Mouse (Mus musculus) hindbrain, postnatal 0 days (tissue): ENCODE measurements at regions not wholly inside any gene's neighbourhood (a gene's known extent, or its start where the extent isn't known, plus 50 kb on each side); places are given as distances from the start of the nearest gene placed in this dataset.
"Not testable (repeated sequence)": the region's sequence is repeated elsewhere in the genome, so short reads cannot be mapped to it uniquely, and the experiment has no call there.

ENCODE experiments used
- ATAC-seq: fragments of 200-750 bp; cut with Nextera tagmentation; 2 replicates; pipeline ENCODE4 v1.8.0; 2017; ENCODE audit warnings: mild to moderate bottlenecking, moderate TSS enrichment, moderate library complexity
- DNase-seq: peaks from one replicate; pipeline ENCODE4 v3.0.0-alpha.2; 2015; ENCODE audit warnings: low spot score
- H3K27ac ChIP-seq: fragments of 300-500 bp; sonication (generic); 2 replicates; pipeline ENCODE4 v1.5.1; 2014; ENCODE audit warnings: mild to moderate bottlenecking
- H3K27me3 ChIP-seq: fragments of 300-500 bp; sonication (generic); 2 replicates; pipeline ENCODE4 v1.6.1; 2014; ENCODE audit warnings: low read length, mixed read lengths; ENCODE audit not compliant: insufficient read depth
- H3K36me3 ChIP-seq: fragments of 300-500 bp; sonication (generic); 2 replicates; pipeline ENCODE4 v1.6.1; 2014; ENCODE audit warnings: low read length, mixed read lengths; ENCODE audit not compliant: insufficient read depth
- H3K4me1 ChIP-seq: fragments of 300-500 bp; sonication (generic); 2 replicates; pipeline ENCODE4 v1.6.1; 2014; ENCODE audit warnings: antibody characterized with exemption, low read length, mixed read lengths; ENCODE audit not compliant: insufficient read depth
- H3K4me2 ChIP-seq: fragments of 300-500 bp; sonication (generic); 2 replicates; pipeline ENCODE4 v1.6.1; 2014; ENCODE audit warnings: low read depth, mild to moderate bottlenecking, low read length, moderate library complexity, mixed read lengths
- H3K4me3 ChIP-seq: fragments of 300-500 bp; sonication (generic); 2 replicates; pipeline ENCODE4 v1.5.1; 2014; ENCODE audit warnings: low read length
- H3K9ac ChIP-seq: fragments of 300-500 bp; sonication (generic); replicated peaks from 2 replicates; pipeline ENCODE4 v1.6.1; 2014; ENCODE audit warnings: mild to moderate bottlenecking, low read length, moderate library complexity, mixed read lengths
- H3K9me3 ChIP-seq: fragments of 300-500 bp; sonication (generic); 2 replicates; pipeline ENCODE4 v1.6.1; 2016; ENCODE audit warnings: low read length, mixed read lengths
- CTCF ChIP-seq: IDR thresholded peaks from 2 replicates; pipeline ENCODE4 v1.5.1; 2016; ENCODE audit warnings: antibody characterized with exemption, control low read depth, low read depth
- WGBS: fragments of 180-500 bp; shearing (Covaris S2); extraction: QIAGEN DNeasy Blood & Tissue Kit; methylation state at CpG from one replicate; pipeline ENCODE4 v1.1.7; 2014; 5-methylcytosine and 5-hydroxymethylcytosine counted together

GRCm38 (mm10) chr8:28367361-28367760 lies 919.9 kb downstream of the Poteg start:
- DNase-seq (no peak), ATAC-seq (no peak)
- no peak for TF ChIP-seq CTCF
- Histone ChIP-seq H3K27me3 (no peaks in the 10 kb centered on the region), H3K27ac (no peak overlapping the region), H3K36me3 (no peaks in the 10 kb centered on the region), H3K4me3 (no peak overlapping the region), H3K9ac (no peak overlapping the region), H3K4me1 (no peaks in the 10 kb centered on the region), H3K4me2 (no peak overlapping the region), H3K9me3 (no peaks in the 10 kb centered on the region)
- 81% methylated on average over 3 of the region's 3 CpGs for WGBS

GRCm38 (mm10) chr8:28371752-28372151 lies 924.3 kb downstream of the Poteg start:
- H3K9ac ChIP-seq: no peak overlapping the region
- ATAC-seq (no peak), DNase-seq (peak; percentile 40)
- WGBS: 46% methylated on average over 1 of the region's 1 CpGs
- no peaks in the 10 kb centered on the region for H3K36me3 ChIP-seq
- no peak overlapping the region for H3K27ac ChIP-seq
- no peak overlapping the region for H3K4me2 ChIP-seq
- TF ChIP-seq CTCF: no peak
- no peaks in the 10 kb centered on the region for H3K4me1 ChIP-seq
- no peaks in the 10 kb centered on the region for H3K9me3 ChIP-seq
- H3K27me3 ChIP-seq: no peaks in the 10 kb centered on the region
- no peak overlapping the region for H3K4me3 ChIP-seq

- no peaks in the 10 kb centered on the region for H3K36me3 ChIP-seq
- ATAC-seq: no peak
- WGBS: 38% methylated on average over 1 of the region's 1 CpGs
- H3K9ac ChIP-seq: no peak overlapping the region
- no peaks in the 10 kb centered on the region for H3K27me3 ChIP-seq
- no peaks in the 10 kb centered on the region for H3K4me1 ChIP-seq
- H3K4me3 ChIP-seq: no peak overlapping the region
- TF ChIP-seq CTCF: no peak
- no peak overlapping the region for H3K4me2 ChIP-seq
- no peak overlapping the region for H3K27ac ChIP-seq
- no peaks in the 10 kb centered on the region for H3K9me3 ChIP-seq
- no peak for DNase-seq
Observed at GRCm38 (mm10) chr8:28400141-28400540, 952.7 kb downstream of the Poteg start.

- no peaks in the 10 kb centered on the region for H3K27me3 ChIP-seq
- peak overlapping the region; percentile 41; the same call in 1 of the 2 replicates for H3K27ac ChIP-seq
- WGBS: 39% methylated on average over 7 of the region's 7 CpGs
Observed at GRCm38 (mm10) chr8:28427544-28428135, 980.2 kb downstream of the Poteg start.

GRCm38 (mm10) chr8:28473190-28473589 lies 1025.7 kb downstream of the Poteg start:
- no peak overlapping the region for H3K4me2 ChIP-seq
- H3K4me1 ChIP-seq: no peaks in the 10 kb centered on the region
- TF ChIP-seq CTCF: no peak
- WGBS: 88% methylated on average over 2 of the region's 2 CpGs
- no peak overlapping the region for H3K9ac ChIP-seq
- no peak overlapping the region for H3K4me3 ChIP-seq
- DNase-seq (no peak), ATAC-seq (no peak)
- H3K9me3 ChIP-seq: no peaks in the 10 kb centered on the region
- H3K36me3 ChIP-seq: no peaks in the 10 kb centered on the region
- H3K27me3 ChIP-seq: no peaks in the 10 kb centered on the region
- H3K27ac ChIP-seq: no peak overlapping the region

More at GRCm38 (mm10) chr8:28427544-28428135, 980.2 kb downstream of the Poteg start:
- DNase-seq (peak; percentile 51), ATAC-seq (peak; percentile 72)
- Histone ChIP-seq H3K4me2 (no peak overlapping the region), H3K9me3 (no peaks in the 10 kb centered on the region), H3K36me3 (no peaks in the 10 kb centered on the region), H3K9ac (no peak overlapping the region), H3K4me3 (no peak overlapping the region), H3K4me1 (no peaks in the 10 kb centered on the region)
- TF ChIP-seq CTCF: no peak

GRCm38 (mm10) chr8:28487913-28488312 lies 1040.4 kb downstream of the Poteg start:
- H3K27me3 ChIP-seq: no peaks in the 10 kb centered on the region
- TF ChIP-seq CTCF: no peak
- ATAC-seq (no peak), DNase-seq (no peak)
- no peaks in the 10 kb centered on the region for H3K9me3 ChIP-seq
- H3K9ac ChIP-seq: no peak overlapping the region
- H3K27ac ChIP-seq: no peak overlapping the region
- H3K4me2 ChIP-seq: no peak overlapping the region
- H3K36me3 ChIP-seq: no peaks in the 10 kb centered on the region
- WGBS: 23% methylated on average over 3 of the region's 3 CpGs
- H3K4me1 ChIP-seq: no peaks in the 10 kb centered on the region
- H3K4me3 ChIP-seq: no peak overlapping the region

GRCm38 (mm10) chr8:28503488-28504319 lies 1056.2 kb downstream of the Poteg start:
- no peak overlapping the region for H3K9ac ChIP-seq
- no peak overlapping the region for H3K4me3 ChIP-seq
- no peaks in the 10 kb centered on the region for H3K36me3 ChIP-seq
- no peaks in the 10 kb centered on the region for H3K9me3 ChIP-seq
- 84% methylated on average over 5 of the region's 5 CpGs for WGBS
- H3K27ac ChIP-seq: no peak overlapping the region
- peak; percentile 74 for ATAC-seq
- H3K27me3 ChIP-seq: no peaks in the 10 kb centered on the region
- H3K4me1 ChIP-seq: no peaks in the 10 kb centered on the region
- no peak for TF ChIP-seq CTCF
- DNase-seq: peak; percentile 25
- no peak overlapping the region for H3K4me2 ChIP-seq

- H3K27ac ChIP-seq, H3K4me3 ChIP-seq, ATAC-seq, H3K9ac ChIP-seq, H3K4me2 ChIP-seq, H3K27me3 ChIP-seq, DNase-seq, H3K4me1 ChIP-seq, H3K9me3 ChIP-seq, H3K36me3 ChIP-seq: not testable (repeated sequence)
- WGBS: 70% methylated on average over 1 of the region's 1 CpGs
Observed at GRCm38 (mm10) chr8:28523506-28523905, 1076.0 kb downstream of the Poteg start.
